Mouse (Mus musculus): Measurements from ENCODE around the gene Olfr316. TPM values are rescaled to one million over a fixed set of nuclear protein-coding genes. Genes with fewer than 3 reads are reported as not detected.

The Olfr316 gene
- polyA plus RNA-seq, 1 experiment from 2014 or later: 0.08 TPM

Other genes starting within 250 kb of the Olfr316 start
- gene Olfr330, start 217.9 kb upstream of the Olfr316 start, polyA plus RNA-seq (2015; fragmentation: Nextera tagmentation; extraction: Ambion mirVana): not detected in 2 replicates
- gene Olfr329-ps, start 206.3 kb upstream of the Olfr316 start, polyA plus RNA-seq (2015; fragmentation: Nextera tagmentation; extraction: Ambion mirVana): not detected in 2 replicates
- gene Olfr328, start 197.1 kb upstream of the Olfr316 start, polyA plus RNA-seq (2015; fragmentation: Nextera tagmentation; extraction: Ambion mirVana): 0.10 TPM in 1 of 2 replicates, not detected in the other
- not detected in 2 replicates for gene Olfr224, start 182.2 kb upstream of the Olfr316 start, polyA plus RNA-seq (2015; fragmentation: Nextera tagmentation; extraction: Ambion mirVana)
- not detected in 2 replicates for gene Olfr325, start 175.0 kb upstream of the Olfr316 start, polyA plus RNA-seq (2015; fragmentation: Nextera tagmentation; extraction: Ambion mirVana)
- not detected in 2 replicates for gene Olfr324, start 157.6 kb upstream of the Olfr316 start, polyA plus RNA-seq (2015; fragmentation: Nextera tagmentation; extraction: Ambion mirVana)
- gene 2210407C18Rik, start 136.7 kb upstream of the Olfr316 start, polyA plus RNA-seq (2015; fragmentation: Nextera tagmentation; extraction: Ambion mirVana): not detected in 2 replicates
- not detected in 2 replicates for gene Olfr323, start 122.2 kb upstream of the Olfr316 start, polyA plus RNA-seq (2015; fragmentation: Nextera tagmentation; extraction: Ambion mirVana)
- not detected in 2 replicates for gene Trim58, start 112.3 kb upstream of the Olfr316 start, polyA plus RNA-seq (2015; fragmentation: Nextera tagmentation; extraction: Ambion mirVana)
- not detected in 2 replicates for gene Olfr322, start 94.0 kb upstream of the Olfr316 start, polyA plus RNA-seq (2015; fragmentation: Nextera tagmentation; extraction: Ambion mirVana)
- gene Olfr320, start 71.6 kb upstream of the Olfr316 start, polyA plus RNA-seq (2015; fragmentation: Nextera tagmentation; extraction: Ambion mirVana): not detected in 2 replicates
- gene Olfr319, start 53.6 kb upstream of the Olfr316 start, polyA plus RNA-seq (2015; fragmentation: Nextera tagmentation; extraction: Ambion mirVana): 0.19 TPM in 1 of 2 replicates, not detected in the other
- gene Olfr318, start 28.7 kb upstream of the Olfr316 start, polyA plus RNA-seq (2015; fragmentation: Nextera tagmentation; extraction: Ambion mirVana): not detected in 2 replicates
- 0.06 and 0.10 TPM in 2 replicates for gene Olfr317, start 13.5 kb upstream of the Olfr316 start, polyA plus RNA-seq (2015; fragmentation: Nextera tagmentation; extraction: Ambion mirVana)
- not detected in 2 replicates for gene Olfr315, start 20.5 kb downstream of the Olfr316 start, polyA plus RNA-seq (2015; fragmentation: Nextera tagmentation; extraction: Ambion mirVana)
- gene Olfr314, start 30.2 kb downstream of the Olfr316 start, polyA plus RNA-seq (2015; fragmentation: Nextera tagmentation; extraction: Ambion mirVana): not detected in 2 replicates
- 4.9 and 8.4 TPM in 2 replicates for gene Fam183b, start 49.2 kb downstream of the Olfr316 start, polyA plus RNA-seq (2015; fragmentation: Nextera tagmentation; extraction: Ambion mirVana)
- gene Olfr313, start 62.3 kb downstream of the Olfr316 start, polyA plus RNA-seq (2015; fragmentation: Nextera tagmentation; extraction: Ambion mirVana): not detected in 2 replicates
- gene Olfr312, start 76.5 kb downstream of the Olfr316 start, polyA plus RNA-seq (2015; fragmentation: Nextera tagmentation; extraction: Ambion mirVana): not detected in 2 replicates
- not detected in 2 replicates for gene Olfr311, start 86.5 kb downstream of the Olfr316 start, polyA plus RNA-seq (2015; fragmentation: Nextera tagmentation; extraction: Ambion mirVana)
- 22.9 TPM in 2 replicates for gene Gm12258, start 94.4 kb downstream of the Olfr316 start, polyA plus RNA-seq (2015; fragmentation: Nextera tagmentation; extraction: Ambion mirVana)
- gene 2810021J22Rik, start 114.5 kb downstream of the Olfr316 start, polyA plus RNA-seq (2015; fragmentation: Nextera tagmentation; extraction: Ambion mirVana): 11.5 and 11.6 TPM in 2 replicates
- gene Zfp39, start 151.5 kb downstream of the Olfr316 start, polyA plus RNA-seq (2015; fragmentation: Nextera tagmentation; extraction: Ambion mirVana): 5.9 and 7.0 TPM in 2 replicates
- gene Btnl10, start 165.2 kb downstream of the Olfr316 start, polyA plus RNA-seq (2015; fragmentation: Nextera tagmentation; extraction: Ambion mirVana): not detected in 2 replicates
- 508 and 517 TPM in 2 replicates for gene Rnf187, start 186.2 kb downstream of the Olfr316 start, polyA plus RNA-seq (2015; fragmentation: Nextera tagmentation; extraction: Ambion mirVana)
- gene Hist3h2ba, start 196.2 kb downstream of the Olfr316 start, polyA plus RNA-seq (2015; fragmentation: Nextera tagmentation; extraction: Ambion mirVana): 355 and 373 TPM in 2 replicates
- gene Hist3h2a, start 202.0 kb downstream of the Olfr316 start, polyA plus RNA-seq (2015; fragmentation: Nextera tagmentation; extraction: Ambion mirVana): 155 and 160 TPM in 2 replicates
- gene Trim17, start 202.0 kb downstream of the Olfr316 start, polyA plus RNA-seq (2015; fragmentation: Nextera tagmentation; extraction: Ambion mirVana): 1.9 and 2.7 TPM in 2 replicates
- gene Trim11, start 225.4 kb downstream of the Olfr316 start, polyA plus RNA-seq (2015; fragmentation: Nextera tagmentation; extraction: Ambion mirVana): 22.6 and 24.8 TPM in 2 replicates